Mouse (Mus musculus) gastrocnemius, postnatal 14 days (tissue): ENCODE measurements at regions not wholly inside any gene's neighbourhood (a gene's known extent, or its start where the extent isn't known, plus 50 kb on each side); places are given as distances from the start of the nearest gene placed in this dataset.

ENCODE experiments used
- DNase-seq: peaks from one replicate; pipeline ENCODE4 v3.0.0; 2021; ENCODE audit warnings: mixed read lengths
- intact Hi-C: fragments of 180-260 bp; cut with DNase I; formaldehyde crosslinking; loops from one replicate; pipeline ENCODE4 v1.15.1; 2025; ENCODE audit warnings: low total_unique reads

- DNase-seq = no peak
- intact Hi-C loops = loop anchor here (2.0 kb wide), 1 partner anchor 34 kb away; no protein-coding TSS in a partner anchor
These were observed 220.9 kb downstream of the Arpp21 start for GRCm38 (mm10) chr9:112014796-112015195.

- intact Hi-C loops = no loop called here
- DNase-seq = no peak
These were observed 241.3 kb downstream of the Arpp21 start for GRCm38 (mm10) chr9:111994401-111994800.

- no peak for DNase-seq
- intact Hi-C loops = no loop called here
These were observed 241.9 kb downstream of the Arpp21 start for GRCm38 (mm10) chr9:111993844-111994243.

GRCm38 (mm10) chr9:111990060-111990459 lies 245.7 kb downstream of the Arpp21 start:
- intact Hi-C loops = no loop called here
- DNase-seq = no peak

- intact Hi-C loops = no loop called here
- DNase-seq = no peak
These were observed 272.2 kb downstream of the Arpp21 start for GRCm38 (mm10) chr9:111963405-111964037.

GRCm38 (mm10) chr9:111957799-111958198 lies 267.7 kb upstream of the Stac start:
- intact Hi-C loops = no loop called here
- no peak for DNase-seq

GRCm38 (mm10) chr9:111939271-111940067 lies 249.3 kb upstream of the Stac start:
- no peak for DNase-seq
- intact Hi-C loops = no loop called here

GRCm38 (mm10) chr9:111932455-111932854 lies 242.3 kb upstream of the Stac start:
- no peak for DNase-seq
- intact Hi-C loops = no loop called here

- intact Hi-C loops = loop anchor here (2.0 to 5.0 kb wide), 2 partner anchors 346 to 422 kb away; no protein-coding TSS in a partner anchor
- peak; percentile 70 for DNase-seq
These were observed 228.3 kb upstream of the Stac start for GRCm38 (mm10) chr9:111918275-111918940.

GRCm38 (mm10) chr9:111916684-111917535 lies 226.8 kb upstream of the Stac start:
- DNase-seq = peak; percentile 32
- intact Hi-C loops = loop anchor here (5.0 kb wide), 1 partner anchor 345 kb away; no protein-coding TSS in a partner anchor

GRCm38 (mm10) chr9:111908806-111909205 lies 218.7 kb upstream of the Stac start:
- intact Hi-C loops = no loop called here
- no peak for DNase-seq

GRCm38 (mm10) chr9:111900196-111900595 lies 210.0 kb upstream of the Stac start:
- no peak for DNase-seq
- intact Hi-C loops = no loop called here

- intact Hi-C loops = no loop called here
- DNase-seq = no peak
These were observed 207.5 kb upstream of the Stac start for GRCm38 (mm10) chr9:111897626-111898025.

- intact Hi-C loops = no loop called here
- no peak for DNase-seq
These were observed 189.6 kb upstream of the Stac start for GRCm38 (mm10) chr9:111879710-111880109.

GRCm38 (mm10) chr9:111876846-111877245 lies 186.7 kb upstream of the Stac start:
- no peak for DNase-seq
- intact Hi-C loops = no loop called here

- intact Hi-C loops = no loop called here
- DNase-seq = no peak
These were observed 180.3 kb upstream of the Stac start for GRCm38 (mm10) chr9:111870466-111870865.

GRCm38 (mm10) chr9:111869801-111870382 lies 179.7 kb upstream of the Stac start:
- DNase-seq = no peak
- intact Hi-C loops = no loop called here

GRCm38 (mm10) chr9:111858051-111858450 lies 167.9 kb upstream of the Stac start:
- intact Hi-C loops = no loop called here
- no peak for DNase-seq

GRCm38 (mm10) chr9:111854976-111855375 lies 164.8 kb upstream of the Stac start:
- no peak for DNase-seq
- intact Hi-C loops = no loop called here
